Mouse (Mus musculus) CD4-positive, CD25-positive, alpha-beta regulatory T cell, adult 2 months (primary cell): ENCODE measurements around the gene Cxcl15.

ENCODE experiments used
- DNase-seq: peaks from one replicate; pipeline ENCODE4 v3.0.0-alpha.2; 2012; ENCODE audit warnings: low read depth, low spot score

Gene Cxcl15

DNA sequence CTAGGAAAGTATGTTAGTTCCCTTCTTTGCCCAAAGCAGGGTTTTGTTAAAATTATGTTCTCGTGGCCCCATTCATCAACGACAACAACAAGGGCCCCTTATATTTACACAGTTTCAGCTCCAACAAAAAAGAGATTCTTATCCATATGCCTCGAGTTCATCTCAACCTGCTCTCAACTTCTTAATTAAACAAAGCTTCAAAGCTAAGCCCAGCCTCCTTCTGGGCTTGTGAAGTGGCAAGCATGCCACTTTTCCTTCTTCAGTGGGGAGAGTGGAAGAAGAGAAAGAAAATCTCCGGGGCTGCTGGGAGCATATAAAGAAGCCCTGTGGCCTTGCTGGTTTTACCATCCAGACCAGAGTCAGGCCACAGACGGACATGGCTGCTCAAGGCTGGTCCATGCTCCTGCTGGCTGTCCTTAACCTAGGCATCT is at the start of gene Cxcl15:
Gene Cxcl15, plus strand, starts transcription at position 340 of the 431 bp plus-strand sequence.
- DNase-seq: no peak

DNA sequence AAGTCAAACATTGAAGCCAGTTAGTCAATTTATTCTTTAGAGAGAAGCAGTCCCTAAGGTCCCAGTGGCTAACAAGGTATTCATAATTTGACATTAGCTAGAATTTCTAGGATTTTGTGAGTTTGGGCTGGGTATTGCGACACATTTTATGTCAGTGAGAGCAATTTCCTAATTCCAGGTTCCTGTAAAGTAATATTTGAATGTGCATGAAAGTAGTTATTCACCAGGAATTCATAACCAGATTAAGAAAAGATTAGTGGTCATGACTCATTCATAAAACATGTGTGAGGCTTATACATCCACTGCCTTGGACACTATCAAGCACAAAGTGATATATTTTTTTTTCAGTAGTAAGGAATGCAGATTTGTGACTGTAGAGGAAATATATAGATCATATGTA is 40.4 kb upstream of the Cxcl15 start:
- no peak for DNase-seq

DNA sequence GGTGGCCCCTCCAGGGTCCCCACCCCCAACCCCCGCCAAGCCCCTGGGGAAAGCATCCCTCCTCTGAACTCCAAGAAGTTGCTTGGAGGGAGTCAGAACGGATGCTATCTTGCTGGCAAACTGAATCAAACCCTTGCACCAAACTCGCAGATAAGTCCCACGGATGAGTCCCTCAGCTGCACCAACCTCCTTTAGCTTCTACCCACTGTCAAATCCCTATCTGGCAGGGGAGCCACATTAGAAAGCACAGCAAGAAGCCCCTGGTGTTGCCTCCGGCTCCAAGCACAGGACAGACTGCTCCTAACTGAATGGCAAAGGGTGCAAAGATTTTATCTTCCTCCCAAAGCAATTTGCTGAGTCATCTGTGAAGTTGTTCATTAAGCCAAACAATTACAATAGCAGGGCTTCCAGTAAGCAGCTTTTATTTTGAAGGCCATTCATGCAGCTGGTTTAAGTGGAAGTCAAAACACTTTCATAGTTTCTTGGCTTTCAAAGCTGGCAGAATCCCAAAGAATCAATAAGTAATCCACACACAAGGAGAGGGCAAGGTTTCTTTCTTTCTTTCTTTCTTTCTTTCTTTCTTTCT is 36.2 kb upstream of the Cxcl15 start:
- DNase-seq: no peak

DNA sequence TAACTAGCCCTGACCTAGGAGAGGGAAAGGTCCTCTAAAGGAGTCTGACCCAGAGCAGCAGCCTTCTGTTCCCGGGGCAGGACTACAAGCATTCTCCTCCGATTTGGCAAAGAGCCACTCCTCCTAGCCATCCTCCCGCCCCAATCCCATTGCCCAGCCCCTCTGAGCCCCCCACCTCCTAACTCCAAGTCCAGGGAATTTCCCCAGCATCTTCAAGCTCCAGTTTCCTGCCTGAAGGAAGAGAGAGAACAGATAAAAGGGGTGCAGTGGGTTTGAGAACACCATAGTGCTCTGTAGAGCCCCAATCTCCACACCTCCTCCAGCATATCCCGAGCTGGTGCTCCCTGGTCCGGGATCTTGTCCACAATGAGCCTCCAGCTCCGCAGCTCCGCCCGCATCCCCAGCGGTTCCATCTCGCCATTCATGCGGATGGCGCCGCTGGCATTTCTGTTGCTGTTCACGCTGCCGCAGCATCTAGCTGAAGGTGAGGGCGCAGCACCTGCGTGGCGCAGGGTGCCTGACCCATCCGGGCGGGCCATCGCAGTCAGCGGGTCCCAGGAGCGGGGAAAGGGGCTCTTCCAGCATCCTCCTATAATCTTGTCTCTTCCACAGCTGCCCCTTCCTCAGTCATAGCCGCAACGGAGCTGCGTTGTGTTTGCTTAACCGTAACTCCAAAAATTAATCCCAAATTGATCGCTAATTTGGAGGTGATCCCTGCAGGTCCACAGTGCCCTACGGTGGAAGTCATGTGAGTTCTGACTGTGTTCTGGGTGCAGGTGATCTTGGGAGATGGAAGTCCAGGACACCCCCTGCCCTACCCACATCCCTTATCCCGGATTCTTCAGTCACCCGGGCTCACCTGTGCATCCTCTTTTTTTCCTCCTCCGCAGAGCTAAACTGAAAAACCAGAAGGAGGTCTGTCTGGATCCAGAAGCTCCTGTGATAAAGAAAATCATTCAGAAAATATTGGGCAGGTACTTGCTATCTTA is 35.0 kb upstream of the Cxcl15 start, which contains the start of gene Cxcl5:
Gene Cxcl5, plus strand, starts transcription at position 284 of the 989 bp plus-strand sequence.
- no peak for DNase-seq

DNA sequence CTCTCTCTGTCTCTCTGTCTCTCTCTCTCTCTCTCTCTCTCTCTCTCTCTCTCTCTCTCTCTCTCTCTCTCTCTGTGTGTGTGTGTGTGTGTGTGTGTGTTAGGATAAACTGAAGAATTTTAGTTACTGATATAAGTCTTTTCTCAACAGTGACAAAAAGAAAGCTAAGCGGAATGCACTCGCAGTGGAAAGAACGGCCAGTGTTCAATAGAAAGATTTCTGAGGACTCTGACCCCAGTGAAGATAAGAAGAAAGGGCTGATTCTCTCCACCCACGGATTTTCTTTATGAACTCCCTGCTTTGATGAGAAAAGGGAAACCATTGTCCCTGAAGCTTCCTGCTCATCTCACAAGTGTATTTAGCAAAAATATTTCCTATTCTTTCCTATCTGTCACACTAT is 34.0 kb upstream of the Cxcl15 start:
- no peak for DNase-seq

DNA sequence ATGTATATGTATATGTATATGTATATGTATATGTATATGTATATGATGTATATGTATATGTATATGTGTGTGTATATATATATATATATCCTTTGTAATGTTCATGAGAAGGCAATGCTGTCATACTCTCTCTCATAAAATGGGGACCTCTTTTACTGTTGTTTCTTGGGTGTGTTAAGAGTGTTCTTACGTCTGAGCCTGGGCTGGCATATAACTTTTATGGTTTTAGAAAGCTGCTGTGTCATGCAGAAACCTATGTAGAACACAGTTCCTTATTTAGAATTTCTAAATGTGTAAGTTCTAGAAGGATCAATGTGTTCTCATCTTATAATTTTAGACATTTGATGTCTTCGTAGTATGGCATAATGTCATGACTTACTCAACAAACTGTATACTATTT is 33.5 kb upstream of the Cxcl15 start:
- DNase-seq: no peak

DNA sequence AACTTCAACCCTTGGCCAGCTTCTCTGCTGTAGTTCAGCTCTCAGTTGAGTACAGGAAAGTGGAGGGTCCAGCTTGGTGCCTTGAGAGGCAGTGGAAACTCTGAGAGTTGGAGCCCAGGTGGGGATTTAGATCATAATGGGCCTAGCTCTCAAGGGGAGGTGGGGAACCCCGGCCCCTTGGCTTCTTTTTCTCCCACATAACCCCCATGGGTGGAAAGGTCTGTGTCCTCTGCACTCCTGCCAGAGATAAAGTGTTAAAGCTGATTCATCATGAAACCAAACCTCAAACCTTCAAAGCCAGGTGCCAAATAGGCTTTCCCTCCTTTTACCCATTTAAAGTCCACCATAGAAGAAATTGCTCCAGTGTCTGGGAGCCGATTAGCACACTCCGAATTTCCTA is 32.5 kb upstream of the Cxcl15 start:
- DNase-seq: no peak

DNA sequence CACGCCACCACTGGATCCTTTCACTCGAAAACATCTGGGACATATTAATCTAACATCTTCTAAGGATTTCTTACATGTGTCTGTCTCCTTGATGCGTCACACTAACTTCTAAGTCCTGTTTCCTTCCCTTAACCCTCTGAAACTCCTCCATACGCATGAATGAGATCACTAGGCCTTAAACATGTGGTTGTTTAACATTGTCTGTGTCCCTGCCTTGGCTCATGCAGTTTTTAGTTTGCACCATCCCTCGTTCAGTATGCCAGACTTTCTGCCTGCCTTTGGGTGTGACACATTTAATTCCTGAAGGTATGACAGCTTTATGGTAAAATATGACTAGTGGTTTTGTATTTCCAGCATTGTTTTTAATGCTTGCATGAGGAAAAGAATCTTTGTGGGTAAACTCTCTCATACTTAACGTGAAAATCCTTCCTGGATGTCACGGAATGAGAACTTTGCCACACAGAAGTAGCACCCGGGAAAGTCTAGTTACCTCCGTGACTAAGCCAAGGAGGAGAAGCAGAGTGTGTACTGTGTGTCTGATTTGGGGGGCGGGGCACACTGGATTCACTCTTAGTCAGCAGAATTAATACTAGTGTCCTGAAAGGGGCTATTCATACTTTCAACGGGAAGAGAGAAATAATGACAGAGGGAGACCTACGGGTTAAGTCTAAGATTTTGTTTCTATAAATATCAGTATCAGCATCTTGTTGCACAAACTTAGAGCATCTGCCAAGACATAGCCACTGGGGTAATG is 30.2 kb upstream of the Cxcl15 start:
- DNase-seq: no peak

DNA sequence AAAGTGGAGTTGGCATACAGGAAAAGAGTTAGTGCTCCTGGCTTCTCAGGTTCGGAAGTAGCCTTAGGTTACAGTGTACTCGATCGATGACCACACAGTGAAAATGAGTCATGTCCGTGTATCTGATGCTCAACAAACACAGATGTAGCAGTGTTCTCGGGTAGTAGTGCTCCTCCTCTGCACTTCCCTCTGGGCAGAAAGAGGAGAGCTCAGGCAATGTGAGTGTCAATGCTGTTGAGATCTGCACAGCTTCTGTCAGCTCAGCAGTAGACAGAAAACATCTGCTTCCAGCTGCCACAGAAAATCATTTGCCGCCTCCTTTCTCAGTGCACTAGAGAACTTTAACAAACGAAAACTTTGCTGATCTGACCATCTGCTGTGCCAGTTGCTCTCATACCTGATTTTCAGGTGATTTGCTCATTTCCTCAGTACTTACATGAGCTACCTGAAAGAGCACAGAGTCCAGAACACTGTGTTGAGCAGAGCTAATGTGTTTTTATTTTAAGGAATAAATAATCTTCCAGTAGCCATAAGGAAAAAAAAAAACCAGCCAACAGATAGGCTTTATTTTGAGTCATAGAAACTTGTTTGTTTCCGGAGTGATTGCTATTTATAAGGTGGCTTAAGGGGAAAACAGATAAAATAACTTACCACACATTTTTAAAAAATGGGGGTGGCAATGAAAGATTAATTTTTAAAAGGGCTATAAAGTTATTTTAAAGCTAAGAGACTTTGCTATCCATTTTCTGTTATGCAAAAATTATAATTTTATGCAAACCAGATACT is 28.3 kb upstream of the Cxcl15 start:
- no peak for DNase-seq

DNA sequence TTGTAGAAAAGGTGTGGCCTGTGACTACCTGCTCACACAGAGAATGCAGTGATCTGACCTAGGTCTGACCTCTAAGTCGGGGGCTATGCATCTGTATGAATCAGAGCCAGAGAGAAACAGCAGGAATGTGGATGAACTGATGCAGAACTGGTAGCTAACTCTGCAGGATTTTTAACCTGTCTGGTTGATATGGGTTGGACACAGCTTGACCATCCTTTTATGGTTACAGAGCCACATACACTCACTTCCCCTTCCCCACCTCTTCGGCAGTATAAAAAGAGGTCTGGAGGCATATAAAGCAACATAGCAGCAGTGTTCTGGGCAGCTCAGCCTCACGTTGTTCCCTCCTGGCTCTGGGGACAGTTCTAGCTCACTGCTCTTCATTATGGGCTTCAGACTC is 26.1 kb upstream of the Cxcl15 start, which contains the start of gene Ppbp:
Gene Ppbp, plus strand, starts transcription at position 301 of the 400 bp plus-strand sequence.
- DNase-seq: no peak

DNA sequence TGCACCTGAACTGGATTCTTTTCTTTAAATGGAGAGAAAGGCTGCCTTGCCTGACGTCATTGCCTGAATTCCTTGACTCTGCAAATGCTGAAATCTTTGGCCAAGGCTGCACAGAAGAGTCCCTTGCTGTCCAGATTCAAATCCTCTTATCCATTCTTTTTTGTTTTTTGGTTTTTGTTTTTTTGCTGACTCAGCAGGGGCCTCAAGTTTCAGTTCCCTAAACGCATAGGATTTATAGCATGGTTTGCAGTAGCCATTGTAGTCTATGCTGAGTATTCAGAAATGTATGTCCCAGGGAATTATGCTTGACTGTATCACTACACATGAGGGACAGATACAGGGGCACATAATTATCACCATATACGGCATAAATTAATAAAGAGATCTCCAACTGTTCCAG is 23.0 kb upstream of the Cxcl15 start:
- no peak for DNase-seq

DNA sequence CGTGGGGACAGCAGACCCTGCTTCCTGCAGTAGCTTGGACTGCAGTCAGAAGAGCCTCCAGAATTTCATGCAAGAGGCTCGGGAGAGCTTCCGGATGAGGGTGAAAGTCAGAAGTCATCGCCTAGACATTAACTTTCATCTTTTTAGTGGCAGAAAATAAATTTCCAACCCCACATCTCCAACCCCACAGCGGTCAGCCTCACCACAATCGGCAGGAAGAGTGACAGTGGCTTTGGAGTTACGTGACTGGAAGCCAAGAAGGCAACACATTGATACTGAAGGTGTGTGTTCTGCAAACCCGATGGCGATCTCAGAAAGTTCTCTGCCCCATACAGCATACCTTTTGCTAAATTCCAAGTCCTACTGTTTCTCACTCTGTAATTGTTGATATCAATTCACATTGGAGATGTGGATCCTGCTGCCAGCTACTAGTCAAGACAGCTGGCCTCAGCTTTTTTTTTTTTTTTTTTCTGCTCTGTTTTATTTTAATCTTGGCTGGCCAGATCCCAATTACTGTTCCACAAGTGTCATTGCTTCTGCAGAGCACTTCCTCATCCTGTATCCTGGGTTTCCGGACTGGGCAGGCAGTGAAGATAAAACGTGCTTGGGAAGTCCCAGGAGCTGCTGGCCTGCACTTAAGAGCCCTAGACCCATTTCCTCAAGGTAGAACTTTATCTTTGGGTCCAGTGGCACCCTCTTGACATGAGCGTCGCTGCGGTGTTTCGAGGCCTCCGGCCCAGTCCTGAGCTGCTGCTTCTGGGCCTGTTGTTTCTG is 22.3 kb upstream of the Cxcl15 start, which contains the start of gene Pf4:
Gene Pf4, plus strand, starts transcription at position 556 of the 774 bp plus-strand sequence.
- DNase-seq: no peak

DNA sequence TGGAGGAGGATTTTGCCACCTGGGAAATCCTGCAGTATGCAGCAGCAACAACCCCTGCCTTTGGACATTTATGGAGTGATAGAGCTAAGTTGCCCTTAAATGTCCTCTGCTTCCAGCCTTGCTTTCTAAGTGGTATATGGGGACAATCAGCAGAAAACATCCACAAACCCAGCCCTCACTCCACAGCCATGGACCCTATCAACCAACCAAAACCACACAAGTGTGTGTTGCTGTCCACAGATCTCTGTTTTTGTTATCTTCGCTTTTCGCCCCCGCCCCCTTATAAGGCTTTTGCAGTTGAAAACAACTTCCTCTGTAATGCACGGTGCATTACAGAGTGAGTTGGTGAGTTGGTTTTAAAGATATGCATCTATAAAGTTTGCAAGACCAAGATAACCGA is 18.8 kb upstream of the Cxcl15 start:
- no peak for DNase-seq

DNA sequence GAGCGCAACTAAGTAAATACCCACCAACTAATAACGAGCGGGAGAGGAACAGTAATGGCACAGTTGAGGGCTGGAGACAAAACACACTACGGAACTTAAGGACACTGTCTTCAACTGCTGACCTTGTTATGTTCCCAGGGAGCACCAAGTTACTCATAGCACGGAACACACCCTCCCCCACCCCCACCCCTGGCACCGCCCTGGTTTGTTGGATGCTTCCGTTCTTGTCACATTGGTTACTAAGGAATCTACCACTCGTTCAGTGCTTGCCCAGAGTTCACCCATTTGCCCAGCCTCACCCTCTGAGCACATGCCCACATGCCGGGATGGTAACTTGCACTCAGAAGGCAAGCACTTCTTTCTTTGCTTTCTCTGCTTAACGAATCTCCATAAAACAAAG is 16.7 kb upstream of the Cxcl15 start:
- DNase-seq: no peak

DNA sequence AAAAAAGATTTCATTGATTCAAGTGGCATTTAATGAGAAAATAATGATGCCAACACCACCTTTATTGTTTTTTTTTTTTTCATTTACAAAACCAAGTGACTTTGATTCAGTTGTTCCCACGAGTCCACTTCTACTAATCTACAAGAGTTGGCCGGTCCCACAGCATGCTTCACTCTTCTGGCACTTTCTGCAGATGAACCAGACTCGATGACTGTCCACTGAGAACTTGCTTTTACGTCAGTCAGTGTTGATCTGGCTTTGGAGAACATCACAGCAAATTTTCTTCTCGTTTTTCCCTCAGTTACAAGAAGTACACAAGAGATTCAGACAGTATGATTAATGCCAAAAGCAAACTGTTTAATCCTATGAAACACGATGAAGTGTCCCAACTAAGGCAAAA is 15.5 kb upstream of the Cxcl15 start:
- no peak for DNase-seq

DNA sequence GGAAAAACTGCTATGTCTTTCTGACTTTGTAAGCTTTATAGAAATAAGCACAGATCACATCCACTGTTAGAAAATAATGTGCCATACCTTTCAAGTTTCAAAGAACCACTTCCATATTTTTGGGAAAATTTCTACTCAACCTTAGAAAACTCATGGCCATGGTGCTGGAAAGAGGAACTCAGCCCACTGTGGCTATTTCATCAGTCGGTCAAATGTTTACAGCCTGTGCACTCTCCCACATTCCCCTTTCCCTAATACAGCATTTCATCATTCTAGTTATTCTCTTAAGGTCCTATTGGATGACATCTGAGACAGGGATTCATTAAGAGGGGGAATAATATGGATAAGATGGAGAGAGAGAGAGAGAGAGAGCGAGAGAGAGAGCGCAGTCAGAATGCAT is 10.6 kb upstream of the Cxcl15 start:
- DNase-seq: no peak

DNA sequence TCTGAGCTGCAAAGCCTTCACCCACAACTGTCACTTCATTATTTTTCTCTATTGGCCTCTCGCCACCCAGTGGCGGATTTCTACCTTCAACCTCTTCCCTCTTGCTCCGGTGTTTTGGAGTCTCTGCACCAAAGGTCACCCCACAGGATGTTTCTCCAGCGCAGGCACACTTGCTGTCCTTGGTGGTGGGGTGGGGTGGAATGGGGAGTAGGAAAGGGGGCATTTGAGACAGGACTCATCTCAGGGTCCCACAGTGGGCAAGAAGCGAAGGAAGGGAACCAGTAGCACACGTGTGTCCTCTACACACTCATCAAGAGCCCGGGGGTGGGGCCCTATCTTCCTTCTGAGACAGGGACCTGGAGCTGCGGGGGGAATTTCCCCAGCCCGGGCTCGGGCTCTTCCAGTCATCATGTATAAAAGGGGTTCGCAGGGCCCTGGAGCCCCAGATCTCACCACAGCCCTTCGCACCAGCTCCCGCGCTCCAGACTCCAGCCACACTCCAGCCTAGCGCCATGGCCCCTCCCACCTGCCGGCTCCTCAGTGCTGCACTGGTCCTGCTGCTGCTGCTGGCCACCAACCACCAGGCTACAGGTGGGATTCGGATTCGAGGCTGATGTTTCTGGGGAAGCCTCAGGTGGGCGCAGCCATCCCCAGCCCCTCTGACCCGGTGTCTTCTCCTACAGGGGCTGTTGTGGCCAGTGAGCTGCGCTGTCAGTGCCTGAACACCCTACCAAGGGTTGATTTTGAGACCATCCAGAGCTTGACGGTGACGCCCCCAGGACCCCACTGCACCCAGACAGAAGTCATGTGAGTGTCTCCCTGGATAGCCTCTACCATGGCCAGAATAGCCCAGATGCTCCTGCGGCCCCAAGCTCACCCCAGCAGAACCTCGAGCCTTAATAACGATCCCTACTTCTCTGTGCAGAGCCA is 8.4 kb upstream of the Cxcl15 start, which contains the start of gene Cxcl3:
Gene Cxcl3, plus strand, starts transcription at position 445 of the 930 bp plus-strand sequence.
- peak; percentile 31 for DNase-seq

DNA sequence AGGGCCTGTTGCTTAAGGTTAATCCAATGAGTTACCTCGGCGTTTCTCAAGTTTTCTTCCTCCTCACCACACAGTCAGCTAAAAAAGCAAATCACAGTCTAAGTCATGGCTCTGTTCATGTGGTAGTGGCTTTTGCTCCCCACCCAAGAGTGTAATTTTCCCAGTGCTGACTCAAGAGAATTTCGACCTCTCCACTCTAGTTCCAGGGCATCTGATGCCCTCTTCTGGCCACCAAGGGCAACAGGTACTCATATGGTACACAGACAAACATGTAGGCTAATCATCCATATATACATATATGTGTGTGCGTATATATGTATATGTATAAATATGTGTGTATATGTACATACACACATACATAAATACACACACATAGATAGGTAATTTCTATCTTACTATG is 6.2 kb upstream of the Cxcl15 start:
- no peak for DNase-seq
